Mouse (Mus musculus) lung, postnatal 0 days (tissue): ENCODE results near the gene Hic2. TPM values are rescaled to one million over a fixed set of nuclear protein-coding genes. Genes with fewer than 3 reads are reported as not detected.

ENCODE experiments used
- ATAC-seq: fragments of 200-750 bp; cut with Nextera tagmentation; 2 replicates; pipeline ENCODE4 v1.8.0; 2017; ENCODE audit warnings: moderate library complexity
- DNase-seq: peaks from one replicate; pipeline ENCODE4 v3.0.0-alpha.2; 2016; ENCODE audit warnings: low spot score
- H3K27ac ChIP-seq: fragments of 300-500 bp; sonication (generic); 2 replicates; pipeline ENCODE4 v1.5.1; 2014; ENCODE audit warnings: antibody characterized with exemption, mild to moderate bottlenecking, low read length, mixed read lengths
- H3K27me3 ChIP-seq: fragments of 300-500 bp; sonication (generic); replicated peaks from 2 replicates; pipeline ENCODE4 v1.6.1; 2014; ENCODE audit warnings: low read length, mixed read lengths; ENCODE audit not compliant: insufficient read depth
- H3K36me3 ChIP-seq: fragments of 300-500 bp; sonication (generic); 2 replicates; pipeline ENCODE4 v1.6.1; 2014; ENCODE audit warnings: low read length, mixed read lengths; ENCODE audit not compliant: insufficient read depth
- H3K4me1 ChIP-seq: fragments of 300-500 bp; sonication (generic); 2 replicates; pipeline ENCODE4 v1.6.1; 2014; ENCODE audit warnings: antibody characterized with exemption, low read depth, low read length, mixed read lengths; ENCODE audit not compliant: insufficient read depth
- H3K4me2 ChIP-seq: fragments of 300-500 bp; sonication (generic); replicated peaks from 2 replicates; pipeline ENCODE4 v1.6.1; 2014; ENCODE audit warnings: low read depth, mild to moderate bottlenecking, low read length, moderate library complexity, mixed read lengths
- H3K4me3 ChIP-seq: fragments of 300-500 bp; sonication (generic); 2 replicates; pipeline ENCODE4 v1.5.1; 2014; ENCODE audit warnings: low read depth, low read length
- H3K9ac ChIP-seq: fragments of 300-500 bp; sonication (generic); replicated peaks from 2 replicates; pipeline ENCODE4 v1.6.1; 2014; ENCODE audit warnings: low read depth, mild to moderate bottlenecking
- H3K9me3 ChIP-seq: fragments of 300-500 bp; sonication (generic); 2 replicates; pipeline ENCODE4 v1.6.1; 2016; ENCODE audit warnings: low read length, mixed read lengths
- CTCF ChIP-seq: IDR thresholded peaks from 2 replicates; pipeline ENCODE4 v1.5.1; 2016; ENCODE audit warnings: antibody characterized with exemption, mild to moderate bottlenecking
- EP300 ChIP-seq: IDR thresholded peaks from 2 replicates; pipeline ENCODE4 v1.6.1; 2016; ENCODE audit warnings: antibody characterized with exemption, mild to moderate bottlenecking, control low read depth
- WGBS: fragments of 180-500 bp; shearing (Covaris S2); extraction: QIAGEN DNeasy Blood & Tissue Kit; methylation state at CpG from one replicate; pipeline ENCODE4 v1.1.7; 2014; 5-methylcytosine and 5-hydroxymethylcytosine counted together
- polyA plus RNA-seq: library from polyadenylated mRNA; unstranded; fragments of >200 nt; fragmentation: Nextera tagmentation; extraction: Ambion mirVana; gene quantifications from 2 replicates; pipeline ENCODE4 v1.2.1, GENCODE M21; 2015

The Hic2 gene
- polyA plus RNA-seq, 1 experiment from 2014 or later: 2.0 TPM

DNA sequence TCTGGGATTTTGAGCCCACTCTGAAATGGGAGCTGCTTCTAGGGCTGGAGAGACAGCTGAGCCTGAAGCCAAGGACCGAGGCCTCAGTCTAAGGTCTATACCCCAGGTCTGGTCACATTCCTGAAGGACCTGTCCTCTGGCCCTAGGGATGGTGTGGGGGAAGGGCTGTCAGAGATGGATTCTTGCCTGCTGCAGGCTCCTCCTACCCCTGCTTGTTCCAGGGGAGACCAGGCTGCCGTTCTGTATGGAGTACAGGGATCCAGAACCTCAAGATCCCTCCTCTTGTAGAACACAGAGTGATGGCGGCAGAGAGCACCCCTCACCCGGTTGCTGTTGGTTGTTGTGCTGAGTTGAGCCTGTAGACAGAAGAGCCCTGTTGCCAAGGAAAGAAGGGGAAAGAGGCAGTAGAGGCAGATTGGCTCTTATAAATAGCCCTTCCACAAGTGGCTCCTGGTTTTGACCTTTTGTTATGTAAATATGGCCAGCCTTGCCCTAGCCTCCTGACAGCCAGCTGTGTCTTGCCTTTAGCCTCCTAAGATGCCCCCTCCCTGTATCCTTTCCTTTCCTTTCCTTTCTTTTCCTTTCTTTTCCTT lies 20.7 kb downstream of the Hic2 start:
- TF ChIP-seq EP300 (no peak), CTCF (no peak)
- Histone ChIP-seq H3K4me2 (no peak overlapping the region), H3K4me1 (peaks cover 8% of the 10 kb centered on the region; the same call in 1 of the 2 replicates), H3K9ac (no peak overlapping the region), H3K9me3 (no peaks in the 10 kb centered on the region), H3K27ac (no peak overlapping the region), H3K36me3 (0 out of 2 replicates have a peak, but pooled peaks cover 6% of the 10 kb centered on the region), H3K4me3 (no peak overlapping the region), H3K27me3 (no peaks in the 10 kb centered on the region)
- no peak for DNase-seq
- 32% methylated on average over 4 of the region's 4 CpGs for WGBS
- ATAC-seq: no peak

DNA sequence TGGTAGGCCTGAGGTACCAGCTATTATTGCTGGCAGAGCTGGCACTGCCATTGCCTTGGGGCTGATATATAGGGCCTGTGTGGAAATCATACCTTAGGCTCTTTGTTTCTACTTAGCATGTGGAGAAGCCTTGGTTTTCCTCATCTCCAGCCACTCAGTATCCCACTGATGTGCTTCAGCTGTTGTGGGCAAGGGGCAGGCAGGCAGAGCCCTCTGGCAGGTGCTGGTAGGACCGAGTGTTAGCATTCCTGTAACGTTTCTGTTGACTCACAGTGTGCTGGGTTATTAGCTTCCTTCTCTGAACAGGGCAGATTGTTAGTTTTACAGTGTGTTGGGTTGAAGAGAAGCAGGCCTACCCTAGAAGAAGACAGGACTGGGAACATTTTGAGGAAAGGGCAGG lies 21.9 kb downstream of the Hic2 start:
- TF ChIP-seq CTCF (no peak), EP300 (no peak)
- Histone ChIP-seq H3K27me3 (no peaks in the 10 kb centered on the region), H3K4me1 (peaks cover 8% of the 10 kb centered on the region; the same call in 1 of the 2 replicates), H3K27ac (no peak overlapping the region), H3K36me3 (0 out of 2 replicates have a peak, but pooled peaks cover 7% of the 10 kb centered on the region), H3K4me2 (no peak overlapping the region), H3K9me3 (no peaks in the 10 kb centered on the region), H3K4me3 (no peak overlapping the region), H3K9ac (no peak overlapping the region)
- ATAC-seq (no peak), DNase-seq (no peak)
- 43% methylated on average over 2 of the region's 2 CpGs for WGBS

DNA sequence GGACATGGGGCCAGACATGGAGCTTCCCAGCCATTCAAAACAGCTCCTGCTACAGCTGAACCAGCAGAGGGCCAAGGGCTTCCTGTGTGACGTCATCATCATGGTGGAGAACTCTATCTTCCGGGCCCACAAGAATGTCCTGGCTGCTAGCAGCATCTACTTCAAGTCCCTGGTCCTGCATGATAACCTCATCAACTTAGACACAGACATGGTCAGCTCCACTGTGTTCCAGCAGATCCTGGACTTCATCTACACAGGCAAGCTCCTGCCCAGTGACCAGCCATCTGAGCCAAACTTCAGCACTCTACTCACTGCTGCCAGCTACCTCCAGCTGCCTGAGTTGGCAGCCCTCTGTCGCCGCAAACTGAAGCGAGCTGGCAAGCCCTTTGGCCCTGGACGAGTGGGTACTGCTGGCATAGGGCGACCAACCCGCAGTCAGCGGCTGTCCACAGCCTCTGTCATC lies 24.0 kb downstream of the Hic2 start:
- TF ChIP-seq EP300: no peak
- peak; percentile 31 for TF ChIP-seq CTCF
- no peak overlapping the region for H3K27ac ChIP-seq
- H3K9ac ChIP-seq: no peak overlapping the region
- H3K9me3 ChIP-seq: no peaks in the 10 kb centered on the region
- 0 out of 2 replicates have a peak, but pooled peaks cover 7% of the 10 kb centered on the region for H3K36me3 ChIP-seq
- peaks cover 5% of the 10 kb centered on the region; the same call in 1 of the 2 replicates for H3K4me1 ChIP-seq
- H3K4me2 ChIP-seq: no peak overlapping the region
- WGBS: 84% methylated on average over 9 of the region's 9 CpGs
- no peaks in the 10 kb centered on the region for H3K27me3 ChIP-seq
- ATAC-seq: no peak
- no peak for DNase-seq
- H3K4me3 ChIP-seq: no peak overlapping the region

DNA sequence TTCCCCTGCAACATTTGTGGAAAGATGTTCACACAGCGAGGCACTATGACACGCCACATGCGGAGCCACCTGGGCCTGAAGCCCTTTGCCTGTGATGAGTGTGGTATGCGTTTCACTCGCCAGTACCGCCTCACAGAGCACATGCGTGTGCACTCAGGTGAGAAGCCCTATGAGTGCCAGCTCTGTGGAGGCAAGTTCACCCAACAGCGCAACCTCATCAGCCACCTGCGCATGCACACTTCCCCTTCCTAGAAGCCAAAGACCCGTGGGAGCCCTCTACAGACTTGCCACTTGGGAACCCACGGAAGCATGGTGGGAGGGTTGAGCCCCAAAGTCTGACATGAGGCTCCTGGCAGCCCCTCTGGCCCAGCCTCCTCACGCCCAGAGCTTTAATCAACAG lies 25.5 kb downstream of the Hic2 start:
- H3K36me3 ChIP-seq: 0 out of 2 replicates have a peak, but pooled peaks cover 7% of the 10 kb centered on the region
- no peaks in the 10 kb centered on the region for H3K9me3 ChIP-seq
- no peaks in the 10 kb centered on the region for H3K27me3 ChIP-seq
- no peak overlapping the region for H3K4me3 ChIP-seq
- no peak for TF ChIP-seq EP300
- TF ChIP-seq CTCF: no peak
- no peak for ATAC-seq
- H3K9ac ChIP-seq: no peak overlapping the region
- no peak overlapping the region for H3K4me2 ChIP-seq
- H3K27ac ChIP-seq: no peak overlapping the region
- DNase-seq: no peak
- 94% methylated on average over 12 of the region's 12 CpGs for WGBS
- peaks cover 3% of the 10 kb centered on the region; the same call in 1 of the 2 replicates for H3K4me1 ChIP-seq

GRCm38 (mm10) chr16:17261341-17261740 lies 28.0 kb downstream of the Hic2 start:
- no peak for ATAC-seq

DNA sequence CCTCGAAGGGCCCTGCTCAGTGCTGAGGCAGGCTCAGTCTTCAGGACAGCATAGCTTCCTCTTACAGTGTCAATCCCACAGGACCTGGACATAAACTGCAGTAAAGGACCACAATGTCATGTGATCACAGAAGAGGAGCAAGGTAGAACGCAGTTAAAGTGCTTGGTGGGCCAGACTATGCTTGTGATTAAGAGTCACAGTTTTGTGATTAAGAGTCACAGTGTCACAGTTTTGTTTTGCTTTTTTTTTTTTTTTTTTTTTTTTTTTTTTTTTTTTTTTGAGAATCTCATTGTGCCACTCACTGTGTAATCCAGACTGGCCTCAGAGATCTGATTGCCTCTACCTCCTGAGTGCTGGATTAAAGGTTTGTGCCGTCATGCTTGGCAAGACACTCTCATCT lies 32.7 kb downstream of the Hic2 start:
- Histone ChIP-seq H3K9ac (no peak overlapping the region), H3K4me1 (no peaks in the 10 kb centered on the region), H3K9me3 (0 out of 2 replicates have a peak, but pooled peaks cover 2% of the 10 kb centered on the region), H3K27me3 (no peaks in the 10 kb centered on the region), H3K4me2 (no peak overlapping the region), H3K4me3 (no peak overlapping the region), H3K36me3 (no peaks in the 10 kb centered on the region), H3K27ac (no peak overlapping the region)
- no peak for DNase-seq
- TF ChIP-seq EP300 (no peak), CTCF (no peak)
- WGBS: 78% methylated on average over 3 of the region's 3 CpGs
- no peak for ATAC-seq

More at GRCm38 (mm10) chr16:17261341-17261740, 28.0 kb downstream of the Hic2 start:
- no peak for TF ChIP-seq EP300
- no peak for TF ChIP-seq CTCF
- H3K9ac ChIP-seq: no peak overlapping the region
- H3K4me3 ChIP-seq: no peak overlapping the region
- WGBS: 88% methylated on average over 1 of the region's 1 CpGs
- H3K4me1 ChIP-seq: no peaks in the 10 kb centered on the region
- H3K36me3 ChIP-seq: 0 out of 2 replicates have a peak, but pooled peaks cover 7% of the 10 kb centered on the region
- no peaks in the 10 kb centered on the region for H3K9me3 ChIP-seq
- H3K27me3 ChIP-seq: no peaks in the 10 kb centered on the region
- DNase-seq: no peak
- no peak overlapping the region for H3K27ac ChIP-seq
- no peak overlapping the region for H3K4me2 ChIP-seq
